Comparison of ENCODE assay signal across 8 mouse cellular contexts in the genomic region with DNA sequence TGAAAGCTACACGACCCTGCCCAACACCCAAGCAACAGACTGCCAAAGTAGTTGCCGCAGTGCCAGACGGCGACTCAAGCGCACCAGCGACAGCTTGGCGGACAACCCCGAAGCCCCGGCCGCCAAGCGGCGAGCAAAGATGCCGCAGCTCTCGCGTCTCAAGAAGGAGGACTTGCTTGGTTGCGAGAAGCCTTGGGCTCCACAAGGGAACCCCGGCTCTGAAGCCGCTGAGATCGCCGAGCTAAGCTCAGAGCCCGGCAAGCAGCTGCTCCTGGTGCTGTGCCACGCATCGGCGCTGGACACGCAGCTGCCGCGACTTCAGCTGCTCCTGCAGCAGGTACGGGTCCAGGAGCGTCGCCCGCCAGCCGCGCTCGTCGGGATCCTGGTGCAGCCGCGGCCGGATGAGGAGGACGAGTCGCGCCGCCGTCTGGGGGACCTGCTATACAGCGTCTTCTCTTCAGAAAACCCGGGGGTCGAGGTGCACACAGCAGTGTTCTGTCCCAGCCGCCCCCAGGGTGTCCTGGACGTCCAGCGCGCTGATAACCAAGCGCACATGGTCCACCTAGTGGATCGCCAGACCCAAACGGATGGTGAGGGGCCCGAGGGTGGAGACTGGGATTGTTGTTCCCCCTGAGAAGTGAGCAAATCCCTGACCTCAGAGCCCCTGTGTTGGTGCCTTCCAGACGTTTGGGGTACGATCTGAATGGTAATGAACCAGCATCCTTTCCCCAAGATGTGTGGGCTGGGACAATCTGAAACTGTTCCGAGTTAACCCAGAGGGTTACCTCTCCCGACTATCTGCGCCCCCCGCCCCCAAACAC. TPM values are rescaled to one million over a fixed set of nuclear protein-coding genes. Genes with fewer than 3 reads are reported as not detected.
DNase-seq lines count a peak whose midpoint lies in the region; TF ChIP-seq lines count a peak whose summit lies in the region.
"Had no signal": no experiment of that assay in that cellular context is flagged by ENCODE, and none has a peak within 500 bp of the region (broad histone marks: within the 10 kb centered on the region; RNA-seq: fewer than 3 reads in every experiment).

No protein-coding gene starts in this region.

- WGBS in forebrain, embryonic 10.5 days = 3% methylated on average over 60 of the region's 60 CpGs
- WGBS in hindbrain, embryonic 10.5 days = 3% methylated on average over 60 of the region's 60 CpGs

- no peaks in the 10 kb centered on the region for H3K9me3 ChIP-seq in ES-E14 (ENCODE audit: control insufficient read depth, insufficient read depth, low read depth, low read length)
- H3K9me3 ChIP-seq in forebrain, embryonic 10.5 days = no peaks in the 10 kb centered on the region
- no peaks in the 10 kb centered on the region for H3K9me3 ChIP-seq in hindbrain, embryonic 10.5 days

- H3K4me1 ChIP-seq in ES-E14 (ENCODE audit: control insufficient read depth in 2 of 2, insufficient read depth in 2 of 2, low read length in 2 of 2, poor library complexity in 1 of 2) = no peaks in the 10 kb centered on the region
- peaks cover 13% of the 10 kb centered on the region for H3K4me1 ChIP-seq in forebrain, embryonic 10.5 days
- peaks cover 13% of the 10 kb centered on the region for H3K4me1 ChIP-seq in hindbrain, embryonic 10.5 days (replicated peaks)

- no peak for TF ChIP-seq POLR2A in brain, embryonic 14.5 days (IDR thresholded peaks at IDR 0.05; ENCODE audit: borderline replicate concordance, extremely low read depth, insufficient read depth, insufficient read length, poor library complexity, severe bottlenecking)

- H3K27ac ChIP-seq in ES-E14 (ENCODE audit: insufficient read depth, low read depth, low read length, poor library complexity, severe bottlenecking) = no peak overlapping the region
- H3K27ac ChIP-seq in forebrain, embryonic 10.5 days = peak overlapping the region; percentile 70
- H3K27ac ChIP-seq in hindbrain, embryonic 10.5 days = peak overlapping the region; percentile 66
- peak overlapping the region; percentile 79 for H3K27ac ChIP-seq in left cerebral cortex, adult 2 months

- H3K27me3 ChIP-seq in forebrain, embryonic 10.5 days (ENCODE audit: poor library complexity, severe bottlenecking) = peaks cover 56% of the 10 kb centered on the region
- H3K27me3 ChIP-seq in hindbrain, embryonic 10.5 days (ENCODE audit: insufficient read depth, poor library complexity, severe bottlenecking) = peaks cover 56% of the 10 kb centered on the region

- TF ChIP-seq CTCF in brain, embryonic 14.5 days (IDR thresholded peaks at IDR 0.05; ENCODE audit: borderline replicate concordance, extremely low read depth, insufficient read depth, insufficient read length) = peak; percentile 62
- TF ChIP-seq CTCF in left cerebral cortex, adult 2 months (IDR thresholded peaks at IDR 0.05) = peak; percentile 64

- H3K4me3 ChIP-seq in ES-E14 (ENCODE audit: insufficient read depth in 1 of 2, low read depth in 1 of 2, low read length in 2 of 2, poor library complexity in 1 of 2, severe bottlenecking in 1 of 2) = peak overlapping the region; percentile 57 to 58
- peak overlapping the region; percentile 64 for H3K4me3 ChIP-seq in forebrain, embryonic 10.5 days
- peak overlapping the region; percentile 62 for H3K4me3 ChIP-seq in hindbrain, embryonic 10.5 days
- H3K4me3 ChIP-seq in left cerebral cortex, adult 2 months = peak overlapping the region; percentile 58

- in situ Hi-C loops in ES-E14 (cut with MboI; ENCODE audit: low sequenced_read_pairs in 2 of 2, unreplicated experiment in 2 of 2) = no loop called here

- DNase-seq in ES-E14 (ENCODE audit: low read depth, low spot score) = no peak
- DNase-seq in brain, embryonic 14.5 days (ENCODE audit: low read depth) = peak; percentile 92
- peak; percentile 76 for DNase-seq in forebrain, embryonic 10.5 days (ENCODE audit: extremely low spot score, low spot score)
- peak; percentile 81 for DNase-seq in hindbrain, embryonic 10.5 days (ENCODE audit: low spot score)
- peak; percentile 71 to 72 for DNase-seq in left cerebral cortex, adult 2 months (ENCODE audit: extremely low spot score in 1 of 2, low spot score in 2 of 2)
- DNase-seq in lung, postnatal 36 days = peak; percentile 16
- peak; percentile 74 for DNase-seq in right cerebral cortex, postnatal 14 days

- intact Hi-C loops in left cerebral cortex, adult 2 months (cut with DNase I) = no loop called here

- H3K36me3 ChIP-seq in ES-E14 (ENCODE audit: control insufficient read depth, insufficient read depth, low read length, poor library complexity, severe bottlenecking) = no peaks in the 10 kb centered on the region
- no peaks in the 10 kb centered on the region for H3K36me3 ChIP-seq in forebrain, embryonic 10.5 days (replicated peaks)
- no peaks in the 10 kb centered on the region for H3K36me3 ChIP-seq in hindbrain, embryonic 10.5 days

- peak overlapping the region; percentile 57 for H3K9ac ChIP-seq in ES-E14 (ENCODE audit: insufficient read depth, low read depth, low read length, poor library complexity, severe bottlenecking)

TF ChIP-seq in ES-E14, 5 proteins besides CTCF, POLR2A, EP300 and RAD21:
- TF ChIP-seq ZNF384 (IDR thresholded peaks at IDR 0.05; ENCODE audit: low read depth, low read length) = no peak

RNA-seq across cellular contexts. Expression of a gene that starts 1.8 kb away (rescaled TPM):
- not detected in 2 replicates for total RNA-seq in ES-E14 (2012; rRNA removed)
- polyA plus RNA-seq in brain, embryonic 14.5 days (2012; rRNA removed) = 0.14 and 0.29 TPM in 2 replicates
- not detected in 2 replicates for polyA plus RNA-seq in forebrain, embryonic 10.5 days (2016; fragmentation: Nextera tagmentation; extraction: Ambion mirVana)
- not detected in 2 replicates for polyA plus RNA-seq in hindbrain, embryonic 10.5 days (2016; fragmentation: Nextera tagmentation; extraction: Ambion mirVana)
- total RNA-seq in left cerebral cortex, adult 2 months (2021) = under 1 TPM; 0.61 to 0.75 TPM
- polyA plus RNA-seq: large intestine, adult 2 months had no signal

RNA-seq across cellular contexts. Expression of a gene that starts 27.2 kb away (rescaled TPM):
- 0.48 and 0.67 TPM in 2 replicates for total RNA-seq in ES-E14 (2012; rRNA removed)
- 7.7 and 9.4 TPM in 2 replicates for polyA plus RNA-seq in brain, embryonic 14.5 days (2012; rRNA removed)
- 0.22 and 0.26 TPM in 2 replicates for polyA plus RNA-seq in forebrain, embryonic 10.5 days (2016; fragmentation: Nextera tagmentation; extraction: Ambion mirVana)
- 0.19 and 0.25 TPM in 2 replicates for polyA plus RNA-seq in hindbrain, embryonic 10.5 days (2016; fragmentation: Nextera tagmentation; extraction: Ambion mirVana)
- total RNA-seq in left cerebral cortex, adult 2 months (2021) = 1 to 10 TPM; 7.1 to 7.6 TPM

RNA-seq across cellular contexts. Expression of a gene that starts 45.7 kb away (rescaled TPM):
- 114 and 177 TPM in 2 replicates for total RNA-seq in ES-E14 (2012; rRNA removed)
- polyA plus RNA-seq in brain, embryonic 14.5 days (2012; rRNA removed) = 88.0 and 89.0 TPM in 2 replicates
- polyA plus RNA-seq in forebrain, embryonic 10.5 days (2016; fragmentation: Nextera tagmentation; extraction: Ambion mirVana) = 244 and 249 TPM in 2 replicates
- polyA plus RNA-seq in hindbrain, embryonic 10.5 days (2016; fragmentation: Nextera tagmentation; extraction: Ambion mirVana) = 184 and 222 TPM in 2 replicates
- total RNA-seq in left cerebral cortex, adult 2 months (2021) = 100 to 1,000 TPM; 107 to 115 TPM

RNA-seq across cellular contexts. Expression of a gene that starts 57.6 kb away (rescaled TPM):
- total RNA-seq in ES-E14 (2012; rRNA removed) = 0.11 and 0.18 TPM in 2 replicates
- 0.01 TPM in 1 of 2 replicates, not detected in the other for polyA plus RNA-seq in brain, embryonic 14.5 days (2012; rRNA removed)
- not detected in 2 replicates for polyA plus RNA-seq in forebrain, embryonic 10.5 days (2016; fragmentation: Nextera tagmentation; extraction: Ambion mirVana)
- not detected in 2 replicates for polyA plus RNA-seq in hindbrain, embryonic 10.5 days (2016; fragmentation: Nextera tagmentation; extraction: Ambion mirVana)
- total RNA-seq in left cerebral cortex, adult 2 months (2021) = under 1 TPM; 0.09 to 0.14 TPM
